Mouse (Mus musculus) liver (tissue): ENCODE results near the gene Rps23.
A peak's percentile ranks its signal among the peaks of the same experiment; 100 is the strongest.

Experiments
- DNase-seq: peaks from one replicate; pipeline ENCODE4 v3.0.0-alpha.2; 2020; ENCODE audit warnings: mixed read lengths

The Rps23 gene

DNA sequence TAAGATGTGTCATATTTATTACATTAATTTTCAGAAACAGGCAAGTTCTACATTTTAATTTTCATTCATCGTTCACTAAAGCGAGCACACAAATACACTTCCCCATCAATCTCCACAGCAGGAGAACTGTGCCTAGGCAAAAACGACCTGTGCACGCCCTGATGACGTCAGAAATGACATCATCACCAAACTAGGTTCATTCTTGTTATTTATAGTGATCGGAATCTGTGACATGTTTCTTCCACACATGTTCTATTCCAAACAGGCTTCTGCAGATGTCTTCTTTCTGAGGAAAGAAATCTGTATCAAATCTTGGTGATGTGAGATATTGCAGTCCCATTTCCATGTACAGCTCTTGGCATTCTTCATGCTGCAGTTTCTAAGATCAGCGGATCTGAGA is 13.1 kb downstream of the Rps23 start:
- no peak for DNase-seq

DNA sequence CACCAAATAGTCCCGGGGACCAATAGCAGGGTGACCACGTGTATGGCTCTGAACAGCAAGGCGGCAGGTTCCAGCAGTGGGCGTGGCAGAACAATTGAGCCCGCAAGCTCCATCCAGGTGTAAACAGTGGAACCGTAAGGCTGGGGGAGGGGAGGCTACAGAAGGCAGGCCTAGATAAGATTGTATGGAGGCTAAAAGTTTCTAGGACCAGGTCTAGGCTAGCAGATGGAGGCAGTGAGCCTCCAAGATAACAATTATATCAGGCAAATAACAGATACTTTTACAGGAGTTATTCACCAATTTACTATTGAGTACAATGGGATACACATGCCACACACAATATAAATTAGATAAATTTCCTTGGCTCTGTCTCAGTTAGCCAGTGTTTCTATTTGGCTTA is 16.4 kb downstream of the Rps23 start:
- DNase-seq: peak; percentile 86

- DNase-seq: no peak
Observed at GRCm38 (mm10) chr13:90939600-90939999, 16.8 kb downstream of the Rps23 start.

- DNase-seq: no peak
Observed at GRCm38 (mm10) chr13:90958894-90959293, 36.1 kb downstream of the Rps23 start.

DNA sequence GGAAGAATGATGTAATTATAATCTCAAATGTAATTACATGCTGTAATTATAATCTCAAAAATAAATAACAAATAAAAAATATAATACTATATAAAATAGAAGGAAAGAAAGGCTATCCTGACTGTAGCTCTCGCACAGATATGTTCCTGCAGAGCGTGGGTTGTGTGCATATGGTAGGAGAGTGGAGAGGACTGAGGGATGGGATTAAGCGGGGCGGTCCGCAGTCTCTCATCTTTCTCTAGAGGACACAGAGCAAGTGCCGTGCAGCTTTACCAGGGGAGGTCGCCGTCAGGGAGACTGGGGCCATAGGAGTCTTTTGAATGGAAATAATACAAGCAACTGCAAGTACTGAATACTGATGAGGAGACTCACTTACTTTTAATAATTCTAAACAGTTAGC is 37.8 kb downstream of the Rps23 start:
- no peak for DNase-seq

GRCm38 (mm10) chr13:90962836-90963760 is 40.3 kb downstream of the Rps23 start:
- no peak for DNase-seq

DNA sequence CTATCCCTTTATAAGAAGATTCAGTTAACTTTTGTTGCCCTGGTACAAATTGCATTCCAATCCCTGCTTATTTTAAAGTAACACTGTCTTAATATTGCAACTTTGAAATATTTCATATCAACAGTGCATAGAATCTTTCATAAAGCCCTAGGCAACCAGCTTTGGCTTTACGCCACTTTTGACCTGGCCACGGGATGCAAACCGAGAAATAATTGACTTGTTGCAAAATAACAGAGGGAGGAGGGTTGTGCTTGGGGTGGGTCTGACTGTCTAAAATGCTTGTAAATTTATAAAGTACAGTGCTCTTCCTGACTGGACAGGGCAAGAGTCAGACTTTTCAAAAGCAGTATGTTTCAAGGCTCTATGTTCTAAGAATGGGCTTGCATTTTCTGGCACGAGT is 41.8 kb downstream of the Rps23 start:
- DNase-seq: no peak

DNA sequence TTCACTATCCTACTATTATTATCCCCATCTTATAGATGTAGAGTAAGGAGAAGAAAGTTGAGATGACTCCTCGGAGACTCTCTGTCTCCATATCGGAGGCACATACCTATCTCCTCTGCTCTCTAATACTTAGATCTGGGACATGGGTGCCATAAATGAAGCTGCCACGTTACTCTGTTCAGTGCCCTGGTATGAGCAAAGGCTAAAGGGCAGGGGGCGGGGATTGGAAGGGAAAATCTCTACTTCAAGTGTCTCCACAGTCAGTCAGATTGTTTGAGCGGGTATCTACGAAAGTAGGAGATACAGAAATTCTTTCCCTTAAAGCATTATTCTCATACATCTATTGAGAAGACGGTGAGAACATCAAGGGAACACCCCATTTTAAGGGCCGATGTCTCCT is 43.2 kb downstream of the Rps23 start:
- DNase-seq: no peak

GRCm38 (mm10) chr13:90967422-90967821 is 44.7 kb downstream of the Rps23 start:
- peak; percentile 67 for DNase-seq

- no peak for DNase-seq
Observed at GRCm38 (mm10) chr13:90968940-90969339, 46.2 kb downstream of the Rps23 start.

DNA sequence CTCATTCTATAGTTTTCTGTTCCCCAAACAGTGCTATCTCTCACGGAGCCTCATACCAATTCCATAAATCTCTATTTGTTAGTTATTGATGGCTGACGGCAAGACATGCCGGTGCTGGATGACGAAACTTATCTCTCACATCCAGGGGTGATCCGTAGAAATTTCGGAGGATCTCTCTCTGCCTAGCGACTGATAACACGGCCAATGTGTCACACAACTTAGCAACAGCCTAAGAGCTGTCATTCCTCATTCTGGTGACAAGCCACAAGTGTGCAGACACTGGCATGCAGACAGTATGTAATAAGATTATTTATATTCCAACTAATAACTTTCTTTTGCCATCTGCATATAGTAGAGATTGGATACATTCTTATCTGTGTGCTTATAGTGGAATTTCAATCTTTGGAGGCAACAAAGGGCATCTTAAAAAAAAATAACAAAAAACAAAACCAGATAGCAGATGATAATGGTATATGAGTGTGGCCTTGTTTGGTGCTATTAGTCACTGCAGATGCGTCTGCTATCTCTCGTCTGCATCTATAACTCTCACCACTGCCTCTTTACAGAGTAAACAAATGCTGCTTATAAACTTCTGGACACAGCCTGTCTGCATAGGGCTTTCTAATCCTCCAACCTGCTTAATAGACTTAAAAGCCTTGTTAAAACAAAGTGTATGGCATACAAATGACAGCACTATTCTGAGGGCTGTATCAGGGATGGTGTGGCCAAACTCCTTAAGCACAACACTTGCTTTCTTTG is 47.7 kb downstream of the Rps23 start:
- DNase-seq: peak; percentile 8

DNA sequence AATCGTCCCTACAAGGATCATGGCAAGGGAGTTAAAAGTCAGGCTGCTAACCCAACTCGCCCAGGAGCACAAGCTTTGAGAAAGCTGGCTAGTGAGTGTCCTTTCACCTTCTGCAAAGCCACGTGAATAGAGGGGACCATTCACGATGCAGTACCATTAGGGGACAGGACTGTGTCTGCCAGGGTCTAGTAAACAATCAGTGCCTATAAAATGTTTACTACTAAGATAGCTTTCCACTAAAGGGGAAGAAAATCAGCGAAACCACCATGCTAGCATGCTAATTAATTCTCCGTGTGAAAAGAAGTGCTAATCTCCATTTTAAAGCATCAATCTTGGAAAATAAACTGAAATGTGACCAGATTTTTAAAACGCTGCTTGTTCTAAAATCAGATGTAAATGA is 50.7 kb downstream of the Rps23 start:
- no peak for DNase-seq
